Mouse (Mus musculus): Measurements from ENCODE around the gene Ebf3.

Gene Ebf3

DNA sequence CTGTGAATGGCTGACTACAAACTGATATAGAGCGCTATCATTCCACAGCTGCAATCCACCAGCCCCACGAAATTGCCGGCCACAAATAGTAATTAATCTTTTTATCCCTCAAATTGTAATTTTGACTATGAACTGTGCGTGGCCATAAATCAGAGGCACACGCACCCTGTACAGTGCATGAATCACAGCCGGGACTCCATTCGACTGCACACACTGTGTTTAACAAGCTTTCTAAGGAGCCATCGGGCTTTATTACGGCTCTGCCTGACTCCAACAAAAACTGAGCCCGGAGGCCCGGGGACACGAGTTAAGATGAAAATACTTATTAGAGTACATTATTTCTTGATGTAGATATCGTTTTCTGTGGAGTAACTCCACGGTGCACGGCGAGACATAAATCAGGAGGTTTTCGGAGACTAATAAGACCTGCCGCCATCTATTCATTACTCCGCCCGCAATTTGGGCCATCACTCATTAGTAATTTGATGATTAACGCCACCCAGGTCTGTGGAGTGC is 107.4 kb downstream of the Ebf3 start:
- DNase-seq (ENCODE audit: low read depth, low spot score), result no peak

DNA sequence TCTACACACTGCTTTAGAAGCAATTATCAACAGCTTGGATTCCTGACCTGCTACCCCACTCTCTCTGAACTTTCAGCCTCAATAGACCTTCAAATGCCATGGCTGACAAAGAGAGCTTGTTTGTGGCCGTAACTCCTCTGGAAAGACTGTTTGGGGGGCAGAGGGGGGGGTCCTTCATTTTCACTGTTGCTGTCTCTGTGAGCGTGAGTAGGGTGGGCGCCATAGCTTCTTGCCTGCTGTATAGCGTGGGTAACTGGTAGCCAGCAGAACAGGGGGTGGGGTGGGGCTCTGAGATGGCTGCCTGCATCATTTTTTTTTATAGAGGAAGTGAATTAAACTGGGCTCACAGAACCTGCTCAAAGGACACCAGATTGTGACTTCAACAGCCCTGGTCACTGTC is 114.7 kb downstream of the Ebf3 start:
- DNase-seq (ENCODE audit: low read depth, low spot score), result no peak

DNA sequence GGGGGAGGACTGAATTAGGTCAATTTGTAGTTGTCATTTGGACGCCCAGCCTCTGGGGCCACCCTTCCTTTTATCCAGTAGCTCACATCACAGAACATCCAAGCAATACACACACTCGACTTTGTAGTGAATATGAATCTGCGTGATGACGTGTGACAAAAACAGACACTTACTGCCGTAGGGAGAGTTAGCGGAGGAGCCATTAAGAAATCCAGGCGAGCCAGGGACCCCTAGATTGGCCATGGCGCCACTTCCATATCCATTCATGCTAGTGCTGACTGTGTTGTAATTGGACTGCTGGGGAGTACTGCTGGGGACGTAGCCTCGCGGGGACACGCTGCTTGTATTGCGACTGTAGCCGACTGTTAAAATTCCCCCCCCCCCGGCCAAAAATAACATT is 115.3 kb downstream of the Ebf3 start:
- no peak for DNase-seq (ENCODE audit: low read depth, low spot score)

DNA sequence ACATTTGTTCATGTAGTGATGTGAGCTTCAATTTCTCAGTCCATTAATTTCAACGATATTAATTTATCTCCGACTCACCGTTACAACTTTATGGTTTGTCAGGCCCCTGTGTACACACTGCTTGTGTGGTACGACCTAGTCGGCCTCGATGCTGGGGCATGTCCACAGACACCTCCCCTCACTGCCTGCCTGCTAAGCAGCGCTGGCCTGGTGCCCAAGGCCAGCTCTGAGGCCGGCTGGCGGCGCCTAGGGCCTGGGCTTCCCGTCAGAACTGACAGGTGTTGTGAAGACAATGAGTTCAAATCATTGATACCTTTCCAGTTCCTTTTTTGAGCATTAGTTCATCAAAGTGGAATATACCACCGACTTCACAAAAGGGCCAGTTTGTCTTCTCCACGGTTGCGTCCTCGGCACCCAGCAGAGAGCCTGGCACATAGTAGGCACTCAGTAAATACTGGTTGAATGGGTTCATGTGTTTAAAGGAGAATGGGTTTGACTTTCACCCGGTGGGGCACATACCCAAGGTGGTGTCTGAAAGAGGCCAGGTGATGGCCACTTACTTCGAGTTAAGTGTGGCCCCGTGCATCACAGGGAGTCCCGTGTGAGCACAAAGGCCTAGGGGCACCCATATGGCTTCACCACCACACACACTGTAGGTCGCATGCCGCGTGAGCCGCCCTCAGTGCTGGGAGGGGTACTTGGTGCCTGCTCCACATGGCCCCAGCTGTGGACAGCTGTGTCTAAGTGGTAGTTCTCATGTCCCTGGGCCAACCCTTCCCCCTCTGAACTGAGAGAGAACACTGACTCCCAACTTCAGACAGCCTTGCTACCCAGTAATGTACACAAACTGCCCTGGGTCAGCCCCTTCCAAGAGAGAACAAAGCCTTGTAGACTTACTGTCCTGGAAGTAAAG is 116.9 kb downstream of the Ebf3 start:
- DNase-seq (ENCODE audit: low read depth, low spot score), result no peak

DNA sequence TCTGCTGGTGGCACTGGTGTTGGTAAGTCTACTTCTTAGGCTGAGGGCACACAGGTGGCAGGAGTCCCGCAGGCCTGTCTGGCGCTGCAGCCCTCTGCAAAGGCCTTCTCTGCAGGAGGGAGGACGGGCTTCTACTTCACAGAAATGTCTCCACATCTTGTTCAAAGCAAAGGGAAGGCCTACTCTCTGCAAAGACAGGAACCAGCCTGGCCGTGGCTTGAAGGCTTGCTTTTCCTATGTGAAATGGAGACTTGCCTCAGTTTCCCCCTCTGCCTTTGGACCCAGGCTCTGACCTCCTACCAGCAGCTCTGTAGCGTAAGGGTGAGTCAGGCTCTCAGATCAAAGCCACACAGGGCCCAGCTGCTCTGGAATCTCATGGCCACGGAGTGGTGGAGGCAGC is 117.7 kb downstream of the Ebf3 start:
- DNase-seq (ENCODE audit: low read depth, low spot score), result no peak

DNA sequence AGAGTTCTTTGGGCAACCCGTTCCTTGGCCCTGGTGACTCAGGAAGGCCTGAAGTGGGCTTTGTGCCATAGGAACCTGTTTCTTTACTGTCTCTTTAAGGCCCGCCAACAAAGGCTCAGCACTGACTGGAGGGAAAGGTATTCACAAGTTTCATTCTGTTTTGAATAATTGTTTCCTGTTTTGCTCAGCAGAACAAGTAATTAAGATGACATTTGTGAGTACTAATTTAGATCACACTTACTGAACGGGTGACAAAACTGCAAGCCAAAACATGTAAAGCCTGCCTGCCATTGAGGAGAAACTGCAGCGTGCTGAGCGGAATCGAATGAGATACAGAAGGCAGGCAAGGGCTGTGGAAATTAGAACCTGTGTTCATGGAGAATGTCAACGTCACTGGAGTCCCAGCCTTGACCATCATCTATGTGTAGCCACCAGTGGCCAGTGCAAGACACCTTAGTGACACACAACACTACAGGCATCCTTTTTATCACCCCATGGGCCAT is 121.4 kb downstream of the Ebf3 start:
- no peak for DNase-seq (ENCODE audit: low read depth, low spot score)

DNA sequence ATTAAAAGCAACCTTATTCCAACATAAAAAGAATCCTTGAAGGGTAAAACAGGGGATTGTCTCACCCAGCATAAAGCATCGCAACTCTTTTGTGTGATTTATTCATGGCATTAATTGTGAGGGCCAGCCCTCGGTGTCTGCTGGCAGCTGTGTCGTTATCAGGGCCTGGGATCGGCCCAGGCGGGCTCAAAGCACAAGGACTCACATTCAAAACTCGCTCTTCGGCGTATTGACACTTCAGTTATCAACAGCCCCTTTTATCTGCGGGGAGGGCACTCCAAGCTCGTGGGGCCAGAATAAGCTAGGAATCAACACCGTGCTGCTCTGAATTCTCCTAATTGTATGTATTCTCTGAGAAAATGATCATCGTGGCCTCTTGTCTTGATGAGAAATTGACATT is 122.4 kb downstream of the Ebf3 start:
- DNase-seq (ENCODE audit: low read depth, low spot score), result no peak

DNA sequence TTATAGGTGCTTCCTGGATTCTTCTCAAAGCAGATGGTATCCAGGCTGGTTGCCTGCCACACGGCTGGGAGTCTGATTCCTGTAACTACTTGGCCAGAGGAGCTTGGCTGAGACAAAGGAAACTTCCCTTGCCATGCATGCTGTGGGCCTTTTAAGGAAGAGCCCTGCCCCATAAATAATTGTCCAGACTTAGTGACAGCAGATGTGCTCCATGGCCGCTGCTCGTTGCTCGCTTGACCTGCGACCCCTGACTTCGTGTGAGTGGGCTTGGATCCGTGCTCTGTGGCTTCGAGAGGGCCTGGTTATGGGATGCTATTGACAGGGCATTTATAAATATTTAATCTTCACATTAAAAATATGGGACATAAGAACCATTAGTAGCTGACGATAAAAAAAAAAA is 142.0 kb downstream of the Ebf3 start:
- no peak for DNase-seq (ENCODE audit: low read depth, low spot score)

DNA sequence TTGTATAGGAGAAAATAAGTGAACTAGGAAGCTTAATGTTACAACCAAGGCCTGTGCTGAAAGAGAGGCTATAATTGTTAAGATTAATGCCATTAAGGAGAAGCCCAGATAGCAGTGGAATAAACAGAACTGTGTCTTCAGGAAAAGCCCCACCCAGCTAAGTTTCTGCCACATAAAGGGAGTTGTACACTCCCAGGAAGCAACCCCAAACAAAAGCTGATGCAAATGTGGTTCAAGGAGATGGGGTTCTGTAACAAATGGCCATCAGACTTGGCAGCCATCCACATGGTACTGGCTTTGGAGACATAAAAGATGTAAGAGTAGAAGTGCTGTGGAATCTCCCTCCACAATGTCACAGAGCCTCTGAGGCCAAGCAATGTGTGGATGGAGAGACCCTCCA is 155.2 kb downstream of the Ebf3 start:
- DNase-seq (ENCODE audit: low read depth, low spot score), result no peak

DNA sequence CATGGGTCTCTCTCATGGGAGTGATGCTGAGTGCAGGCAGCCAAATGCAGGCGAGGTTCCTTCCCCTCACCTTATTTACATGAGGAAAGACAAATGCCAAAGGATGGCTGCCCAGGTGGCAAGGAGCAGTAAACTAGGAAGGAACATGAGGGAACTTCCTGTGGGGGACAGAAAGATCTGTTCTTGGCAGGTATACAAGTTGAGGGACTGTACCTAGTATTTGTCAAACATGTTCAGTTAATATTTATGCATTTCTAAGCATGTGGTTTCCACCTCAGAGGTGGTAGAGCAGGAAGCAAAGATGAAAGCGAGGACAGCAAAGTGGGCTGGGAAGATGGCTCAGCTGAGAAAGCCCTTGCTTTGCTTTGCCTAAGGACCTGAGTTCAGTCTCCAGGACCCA is 159.6 kb downstream of the Ebf3 start:
- no peak for DNase-seq (ENCODE audit: low read depth, low spot score)

DNA sequence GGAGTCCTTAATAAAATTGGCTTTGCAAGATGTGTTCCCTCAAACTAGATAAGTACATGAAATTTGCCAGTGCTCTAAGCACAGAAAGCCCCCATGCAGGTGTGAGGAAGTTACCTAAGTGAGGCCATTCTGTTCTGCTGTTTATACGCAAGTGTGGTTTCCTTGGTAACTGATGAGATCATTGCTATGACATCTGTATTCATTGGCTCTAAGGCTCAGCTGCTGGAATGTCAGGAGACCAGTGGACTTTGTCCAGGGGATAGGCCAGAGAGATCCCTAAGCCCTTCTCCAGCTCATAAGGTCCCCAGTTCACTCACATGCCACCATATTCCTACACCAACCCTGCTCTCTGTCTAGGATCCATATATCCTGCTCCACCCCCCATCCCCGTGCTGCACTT is 162.4 kb downstream of the Ebf3 start:
- no peak for DNase-seq (ENCODE audit: low read depth, low spot score)

DNA sequence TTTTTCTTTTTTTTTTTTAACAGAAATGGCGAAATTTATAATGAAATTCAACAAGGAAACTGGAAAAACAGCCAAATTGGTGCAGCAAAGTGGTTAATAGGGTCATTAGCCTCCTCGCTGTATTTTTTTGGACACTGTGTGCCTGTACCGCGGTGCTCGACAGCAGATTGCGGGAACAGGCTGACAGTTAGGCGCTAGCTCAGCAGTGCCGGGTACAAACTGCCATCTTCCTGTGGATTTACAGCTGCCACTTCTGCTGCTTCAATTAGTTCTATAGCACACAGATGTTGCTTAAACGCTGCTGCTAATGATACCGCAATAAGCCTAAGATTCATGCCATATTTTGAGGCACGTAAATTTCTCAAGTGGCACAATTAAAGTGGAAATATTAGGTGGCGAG is 167.1 kb downstream of the Ebf3 start:
- peak; percentile 63 for DNase-seq (ENCODE audit: low read depth, low spot score)
